Mouse (Mus musculus): ENCODE measurements around the gene Gm20388. TPM values are rescaled to one million over a fixed set of nuclear protein-coding genes. Genes with fewer than 3 reads are reported as not detected.

Gene Gm20388
- polyA plus RNA-seq, 1 experiment from 2014 or later = 5.3 TPM

DNA sequence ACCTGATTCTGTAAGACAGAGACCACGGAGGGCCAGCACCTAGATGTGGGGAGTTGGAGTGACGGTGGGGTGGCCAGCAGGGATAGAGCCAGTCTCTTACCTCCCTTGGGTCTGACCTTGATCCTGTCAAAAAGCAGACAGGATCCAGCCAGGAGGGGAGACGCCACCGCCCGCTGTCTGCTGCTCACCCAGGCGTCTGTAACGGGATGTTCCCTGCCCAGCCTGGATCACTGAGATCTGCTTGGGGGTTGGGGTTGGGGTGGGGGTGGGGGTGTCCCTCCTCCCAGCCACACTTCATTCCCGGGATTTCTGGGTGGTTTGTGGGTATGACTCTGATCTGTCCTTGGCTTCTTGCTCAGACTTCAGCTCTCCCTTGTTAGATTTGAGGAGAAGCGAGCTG lies 91.7 kb downstream of the Gm20388 start:
- Histone ChIP-seq H3K27me3 (replicated peaks; ENCODE audit: control insufficient read depth, insufficient read depth, low read length) (no peaks in the 10 kb centered on the region), H3K9ac (ENCODE audit: low read depth, low read length) (no peak overlapping the region), H3K36me3 (ENCODE audit: control insufficient read depth, insufficient read depth, low read length) (no peaks in the 10 kb centered on the region), H3K4me1 (replicated peaks; ENCODE audit: control insufficient read depth, insufficient read depth, low read length) (no peaks in the 10 kb centered on the region; the same call in 1 of the 2 replicates), H3K4me2 (no peak overlapping the region), H3K27ac (ENCODE audit: low read depth, low read length) (no peak overlapping the region), H3K9me3 (ENCODE audit: control insufficient read depth, low read length) (no peaks in the 10 kb centered on the region), H3K4me3 (ENCODE audit: low read depth, low read length) (no peak overlapping the region)
- ATAC-seq (replicated peaks; ENCODE audit: low FRiP score) (no peak), DNase-seq (ENCODE audit: low spot score) (no peak)
- WGBS = 52% methylated on average over 9 of the region's 9 CpGs

GRCm38 (mm10) chr8:120004154-120004702 lies 93.6 kb downstream of the Gm20388 start:
- Histone ChIP-seq H3K9ac (ENCODE audit: low read depth, low read length) (no peak overlapping the region), H3K4me1 (replicated peaks; ENCODE audit: control insufficient read depth, insufficient read depth, low read length) (no peaks in the 10 kb centered on the region; the same call in 1 of the 2 replicates), H3K27ac (ENCODE audit: low read depth, low read length) (no peak overlapping the region), H3K4me2 (no peak overlapping the region), H3K27me3 (replicated peaks; ENCODE audit: control insufficient read depth, insufficient read depth, low read length) (no peaks in the 10 kb centered on the region), H3K36me3 (ENCODE audit: control insufficient read depth, insufficient read depth, low read length) (no peaks in the 10 kb centered on the region), H3K4me3 (ENCODE audit: low read depth, low read length) (no peak overlapping the region), H3K9me3 (ENCODE audit: control insufficient read depth, low read length) (no peaks in the 10 kb centered on the region)
- DNase-seq (ENCODE audit: low spot score) = no peak
- ATAC-seq (replicated peaks; ENCODE audit: low FRiP score) = no peak
- 57% methylated on average over 14 of the region's 14 CpGs for WGBS

DNA sequence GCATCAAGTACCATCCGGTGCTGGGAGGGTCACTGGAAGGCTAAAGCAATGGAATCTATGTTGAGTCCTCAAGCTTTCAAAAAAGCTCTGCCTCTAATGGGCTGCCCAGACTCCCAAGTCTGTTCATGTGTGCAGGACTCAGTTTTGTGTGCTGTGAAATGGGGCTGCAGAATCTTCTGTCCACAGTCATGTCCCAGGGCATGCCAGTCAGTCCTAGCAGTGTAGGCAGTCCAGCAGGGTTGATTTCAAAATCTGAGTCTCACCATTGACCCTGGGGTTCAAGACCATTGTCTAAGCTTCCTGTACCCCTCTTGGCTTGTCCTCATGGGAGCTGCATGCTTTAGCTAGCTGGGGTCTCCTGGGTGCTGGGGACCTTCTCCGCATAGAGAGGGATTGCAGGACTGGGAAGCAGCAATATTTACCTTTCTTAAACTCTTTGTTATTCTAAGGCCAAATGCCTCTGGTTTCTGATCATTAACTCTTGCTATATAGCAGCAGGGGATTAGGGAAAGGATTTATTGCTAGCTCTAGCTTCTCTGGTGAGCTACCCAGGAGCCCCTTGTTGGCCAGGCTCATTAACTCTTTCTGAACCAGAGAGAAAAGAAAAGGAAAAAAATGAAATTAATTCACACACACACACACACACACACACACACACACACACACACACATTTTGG lies 94.2 kb downstream of the Gm20388 start:
- no peaks in the 10 kb centered on the region for H3K9me3 ChIP-seq (ENCODE audit: control insufficient read depth, low read length)
- no peak overlapping the region for H3K4me2 ChIP-seq
- H3K27ac ChIP-seq (ENCODE audit: low read depth, low read length) = peak overlapping the region; percentile 19; the same call in 1 of the 2 replicates
- ATAC-seq (replicated peaks; ENCODE audit: low FRiP score) (no peak), DNase-seq (ENCODE audit: low spot score) (no peak)
- H3K9ac ChIP-seq (ENCODE audit: low read depth, low read length) = no peak overlapping the region
- WGBS = 59% methylated on average over 2 of the region's 2 CpGs
- H3K36me3 ChIP-seq (ENCODE audit: control insufficient read depth, insufficient read depth, low read length) = no peaks in the 10 kb centered on the region
- no peaks in the 10 kb centered on the region; the same call in 1 of the 2 replicates for H3K4me1 ChIP-seq (replicated peaks; ENCODE audit: control insufficient read depth, insufficient read depth, low read length)
- no peak overlapping the region for H3K4me3 ChIP-seq (ENCODE audit: low read depth, low read length)
- H3K27me3 ChIP-seq (replicated peaks; ENCODE audit: control insufficient read depth, insufficient read depth, low read length) = no peaks in the 10 kb centered on the region

GRCm38 (mm10) chr8:120006645-120007160 lies 96.1 kb downstream of the Gm20388 start:
- Histone ChIP-seq H3K4me2 (no peak overlapping the region), H3K9ac (ENCODE audit: low read depth, low read length) (no peak overlapping the region), H3K4me3 (ENCODE audit: low read depth, low read length) (no peak overlapping the region), H3K9me3 (ENCODE audit: control insufficient read depth, low read length) (no peaks in the 10 kb centered on the region), H3K36me3 (ENCODE audit: control insufficient read depth, insufficient read depth, low read length) (no peaks in the 10 kb centered on the region), H3K27ac (ENCODE audit: low read depth, low read length) (no peak overlapping the region), H3K27me3 (replicated peaks; ENCODE audit: control insufficient read depth, insufficient read depth, low read length) (no peaks in the 10 kb centered on the region), H3K4me1 (replicated peaks; ENCODE audit: control insufficient read depth, insufficient read depth, low read length) (no peaks in the 10 kb centered on the region; the same call in 1 of the 2 replicates)
- DNase-seq (ENCODE audit: low spot score) (no peak), ATAC-seq (replicated peaks; ENCODE audit: low FRiP score) (no peak)
- WGBS = 41% methylated on average over 9 of the region's 9 CpGs

DNA sequence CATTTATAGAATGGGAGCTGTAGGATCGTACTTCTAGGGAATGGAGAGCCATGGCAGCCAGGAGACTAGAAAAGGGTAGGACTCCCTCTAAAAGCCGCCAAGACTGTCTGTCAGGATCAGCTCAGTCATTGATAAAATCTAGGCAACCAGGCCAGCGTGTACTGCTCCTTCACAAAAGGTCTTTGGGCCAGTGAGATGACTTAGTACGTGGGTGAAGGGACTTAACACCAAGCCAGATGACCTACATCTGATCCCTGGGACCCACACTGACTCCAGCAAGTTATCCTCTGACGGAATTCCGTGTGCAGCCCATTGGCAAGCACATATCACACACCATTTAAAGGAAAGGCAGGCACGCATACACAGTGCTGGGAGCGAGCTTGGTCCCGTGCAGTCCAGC lies 96.5 kb downstream of the Gm20388 start:
- 70% methylated on average over 9 of the region's 9 CpGs for WGBS
- Histone ChIP-seq H3K27ac (ENCODE audit: low read depth, low read length) (no peak overlapping the region), H3K9me3 (ENCODE audit: control insufficient read depth, low read length) (no peaks in the 10 kb centered on the region), H3K4me3 (ENCODE audit: low read depth, low read length) (no peak overlapping the region), H3K27me3 (replicated peaks; ENCODE audit: control insufficient read depth, insufficient read depth, low read length) (no peaks in the 10 kb centered on the region), H3K9ac (ENCODE audit: low read depth, low read length) (no peak overlapping the region), H3K4me2 (no peak overlapping the region), H3K36me3 (ENCODE audit: control insufficient read depth, insufficient read depth, low read length) (no peaks in the 10 kb centered on the region), H3K4me1 (replicated peaks; ENCODE audit: control insufficient read depth, insufficient read depth, low read length) (no peaks in the 10 kb centered on the region; the same call in 1 of the 2 replicates)
- ATAC-seq (replicated peaks; ENCODE audit: low FRiP score) (no peak), DNase-seq (ENCODE audit: low spot score) (no peak)

DNA sequence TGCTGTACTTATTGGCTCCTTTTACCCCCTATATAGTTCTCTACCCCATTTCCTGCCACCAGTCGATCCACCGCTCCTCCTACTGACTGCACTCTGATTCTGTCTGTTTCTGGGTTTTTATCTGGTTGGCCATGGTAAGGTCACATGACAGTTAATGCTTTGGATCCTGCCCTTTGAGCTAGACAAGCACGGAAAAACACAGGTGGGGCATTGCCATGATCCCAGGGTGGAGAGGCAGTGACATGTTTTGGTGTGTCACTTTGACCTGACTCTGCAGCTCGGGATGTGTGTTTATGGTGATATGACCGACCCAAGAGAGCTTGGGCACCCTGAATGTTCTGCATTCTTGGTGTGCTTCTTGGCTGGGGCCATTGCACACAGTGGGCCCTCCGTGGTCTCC lies 98.6 kb downstream of the Gm20388 start:
- Histone ChIP-seq H3K4me2 (no peak overlapping the region), H3K9ac (ENCODE audit: low read depth, low read length) (no peak overlapping the region), H3K27me3 (replicated peaks; ENCODE audit: control insufficient read depth, insufficient read depth, low read length) (no peaks in the 10 kb centered on the region), H3K4me1 (replicated peaks; ENCODE audit: control insufficient read depth, insufficient read depth, low read length) (peaks cover 2% of the 10 kb centered on the region; the same call in 1 of the 2 replicates), H3K9me3 (ENCODE audit: control insufficient read depth, low read length) (no peaks in the 10 kb centered on the region), H3K36me3 (ENCODE audit: control insufficient read depth, insufficient read depth, low read length) (no peaks in the 10 kb centered on the region), H3K4me3 (ENCODE audit: low read depth, low read length) (no peak overlapping the region), H3K27ac (ENCODE audit: low read depth, low read length) (no peak overlapping the region)
- ATAC-seq (replicated peaks; ENCODE audit: low FRiP score) (no peak), DNase-seq (ENCODE audit: low spot score) (no peak)
- WGBS = 60% methylated on average over 6 of the region's 6 CpGs

DNA sequence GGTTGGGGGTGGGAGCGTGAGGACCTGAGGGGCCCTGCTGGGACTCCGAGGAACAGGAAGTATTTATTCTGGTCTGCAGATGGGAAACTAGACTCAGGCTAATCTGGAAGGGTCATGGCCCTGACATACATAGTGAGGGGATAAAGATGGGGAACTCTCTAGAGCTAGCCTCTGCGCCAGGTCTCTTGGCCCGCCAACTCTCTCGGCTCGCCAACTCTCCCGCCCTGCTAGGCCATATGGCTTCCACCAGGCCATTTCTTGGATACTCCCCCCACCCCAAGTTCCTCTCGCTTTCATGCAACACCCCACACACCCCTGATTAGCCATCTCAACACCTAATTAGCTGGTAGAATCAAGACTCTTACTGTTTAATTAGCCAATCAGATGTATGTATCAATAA lies 101.8 kb downstream of the Gm20388 start:
- DNase-seq (ENCODE audit: low spot score) (no peak), ATAC-seq (replicated peaks; ENCODE audit: low FRiP score) (no peak)

GRCm38 (mm10) chr8:120012927-120013326 lies 102.3 kb downstream of the Gm20388 start:
- DNase-seq (ENCODE audit: low spot score) (no peak), ATAC-seq (replicated peaks; ENCODE audit: low FRiP score) (peak; percentile 62; the same call in 1 of the 2 replicates)
- no peaks in the 10 kb centered on the region for H3K36me3 ChIP-seq (ENCODE audit: control insufficient read depth, insufficient read depth, low read length)
- H3K27me3 ChIP-seq (replicated peaks; ENCODE audit: control insufficient read depth, insufficient read depth, low read length) = no peaks in the 10 kb centered on the region
- no peak overlapping the region for H3K4me2 ChIP-seq
- H3K4me1 ChIP-seq (replicated peaks; ENCODE audit: control insufficient read depth, insufficient read depth, low read length) = peaks cover 4% of the 10 kb centered on the region; the same call in 1 of the 2 replicates
- WGBS = 27% methylated on average over 9 of the region's 9 CpGs
- H3K9me3 ChIP-seq (ENCODE audit: control insufficient read depth, low read length) = no peaks in the 10 kb centered on the region
- no peak overlapping the region for H3K4me3 ChIP-seq (ENCODE audit: low read depth, low read length)
- no peak overlapping the region for H3K27ac ChIP-seq (ENCODE audit: low read depth, low read length)
- H3K9ac ChIP-seq (ENCODE audit: low read depth, low read length) = no peak overlapping the region

More for the DNA sequence above, 101.8 kb downstream of the Gm20388 start:
- WGBS = 74% methylated on average over 8 of the region's 8 CpGs
- Histone ChIP-seq H3K4me1 (replicated peaks; ENCODE audit: control insufficient read depth, insufficient read depth, low read length) (peaks cover 4% of the 10 kb centered on the region; the same call in 1 of the 2 replicates), H3K27me3 (replicated peaks; ENCODE audit: control insufficient read depth, insufficient read depth, low read length) (no peaks in the 10 kb centered on the region), H3K27ac (ENCODE audit: low read depth, low read length) (no peak overlapping the region), H3K36me3 (ENCODE audit: control insufficient read depth, insufficient read depth, low read length) (no peaks in the 10 kb centered on the region), H3K4me3 (ENCODE audit: low read depth, low read length) (no peak overlapping the region), H3K9me3 (ENCODE audit: control insufficient read depth, low read length) (no peaks in the 10 kb centered on the region), H3K4me2 (no peak overlapping the region), H3K9ac (ENCODE audit: low read depth, low read length) (no peak overlapping the region)
